Mouse (Mus musculus): Measurements from ENCODE around the gene Rpl29.

Rpl29 gene

GRCm38 (mm10) chr9:106417841-106418625 is 11.2 kb upstream of the Rpl29 start:
- DNase-seq (ENCODE audit: low spot score) = peak; percentile 45

DNA sequence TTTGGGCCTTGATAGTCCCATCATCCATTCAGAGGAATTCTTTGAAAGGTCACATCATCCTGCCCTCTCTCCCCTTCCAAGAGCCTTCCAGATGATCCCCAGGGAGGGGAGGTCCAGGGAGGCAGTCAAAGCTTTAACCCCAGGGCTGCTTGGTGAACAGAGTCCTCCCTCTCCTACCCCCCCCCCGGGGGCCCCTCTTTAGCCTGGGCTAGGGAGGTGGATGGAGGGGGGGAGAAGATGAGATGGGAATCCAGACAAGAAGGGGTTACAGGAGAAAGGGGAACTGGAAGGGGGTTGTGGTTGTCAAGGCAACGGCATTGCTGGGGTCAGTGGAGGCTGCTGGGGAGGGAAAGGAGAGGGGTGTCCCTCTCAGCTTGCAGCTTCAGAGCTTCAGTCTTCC is 8.6 kb upstream of the Rpl29 start:
- no peak for DNase-seq (ENCODE audit: low spot score)

DNA sequence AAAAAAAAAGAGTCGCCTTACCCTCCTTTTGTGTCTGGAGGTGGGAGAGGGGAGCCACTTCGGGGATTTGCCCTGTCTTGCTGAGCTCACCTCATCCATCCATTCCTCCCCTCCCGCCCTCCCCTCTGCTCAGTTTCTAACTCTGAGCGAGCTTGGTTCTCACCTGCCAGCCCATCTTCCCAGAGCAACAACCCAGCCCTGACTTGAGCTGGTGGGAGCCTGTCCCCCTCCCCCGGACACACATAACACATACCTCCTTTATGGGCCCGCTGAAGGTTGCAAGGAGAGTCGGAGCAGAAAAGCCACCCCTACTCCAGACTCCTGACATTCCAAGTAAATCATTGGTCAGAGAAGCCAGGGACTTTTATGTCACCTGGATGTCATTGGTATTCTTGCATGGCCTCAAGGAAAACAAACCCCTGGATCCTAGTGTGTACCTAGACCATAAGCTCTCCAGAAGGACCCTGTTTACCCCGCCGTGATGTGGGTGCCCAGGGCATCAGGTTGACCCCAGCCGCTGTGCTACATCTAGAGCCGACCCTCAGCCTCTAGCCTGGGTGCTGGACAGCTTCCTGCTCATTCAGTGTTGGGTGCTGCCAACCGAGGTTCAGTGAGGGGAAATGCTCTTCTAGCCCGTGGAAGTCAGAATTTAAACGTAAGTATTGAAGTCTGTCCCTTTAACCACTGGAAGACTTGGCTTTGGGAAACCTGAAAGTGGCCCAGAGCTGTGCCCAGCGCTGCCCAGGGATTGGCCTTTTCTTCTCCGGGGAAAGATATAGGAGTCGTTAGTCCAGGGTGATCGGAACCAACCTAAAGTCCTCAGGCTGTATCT is 8.0 kb upstream of the Rpl29 start:
- no peak for DNase-seq (ENCODE audit: low spot score)

GRCm38 (mm10) chr9:106421865-106422160 is 7.4 kb upstream of the Rpl29 start:
- DNase-seq (ENCODE audit: low spot score) = peak; percentile 72

GRCm38 (mm10) chr9:106428719-106429220 is 484 bp upstream of the Rpl29 start:
- no peak for DNase-seq (ENCODE audit: low spot score)

DNA sequence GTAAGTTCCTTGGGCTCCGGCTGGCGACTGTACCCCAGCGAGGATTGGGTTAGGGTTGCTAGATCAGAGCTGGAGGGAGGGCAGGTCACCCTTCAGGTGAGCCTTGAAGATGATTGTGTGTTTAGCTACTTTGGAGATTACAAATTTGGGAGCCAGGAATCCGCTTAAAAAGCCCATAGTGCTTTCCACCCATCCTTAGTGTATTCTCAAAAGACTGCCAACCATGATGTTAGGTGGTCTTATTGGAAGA is 686 bp downstream of the Rpl29 start:
- DNase-seq (ENCODE audit: low spot score) = no peak

GRCm38 (mm10) chr9:106433389-106433788 is 4.1 kb downstream of the Rpl29 start:
- DNase-seq (ENCODE audit: low spot score) = no peak

- no peak for DNase-seq (ENCODE audit: low spot score)
Observed at GRCm38 (mm10) chr9:106436566-106436965, 7.3 kb downstream of the Rpl29 start.

DNA sequence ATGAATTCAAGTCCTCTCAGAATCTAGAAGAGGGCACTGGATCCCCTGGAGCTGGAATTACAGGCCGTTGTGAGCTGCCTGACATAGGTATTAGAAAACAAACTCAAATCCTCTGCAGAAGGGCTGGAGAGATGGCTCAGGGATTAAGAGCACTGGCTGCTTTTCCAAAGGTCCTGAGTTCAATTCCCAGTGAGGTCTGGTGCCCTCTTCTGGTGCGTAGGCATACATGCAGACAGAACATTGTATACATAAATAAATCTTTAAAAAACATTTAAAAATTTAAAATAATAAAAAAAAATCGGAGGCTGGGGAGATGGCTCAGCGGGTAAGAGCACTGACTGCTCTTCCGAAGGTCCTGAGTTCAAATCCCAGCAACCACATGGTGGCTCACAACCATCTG is 13.4 kb downstream of the Rpl29 start:
- no peak for DNase-seq (ENCODE audit: low spot score)

GRCm38 (mm10) chr9:106444836-106445235 is 15.6 kb downstream of the Rpl29 start:
- DNase-seq (ENCODE audit: low spot score) = no peak

- peak; percentile 85 for DNase-seq (ENCODE audit: low spot score)
Observed at GRCm38 (mm10) chr9:106447348-106447747, 18.1 kb downstream of the Rpl29 start, which contains the start of the genes Abhd14b and Abhd14a. TSS of gene Abhd14b (plus strand) at chr9:106447459. TSS of gene Abhd14a (minus strand) at chr9:106447678.

DNA sequence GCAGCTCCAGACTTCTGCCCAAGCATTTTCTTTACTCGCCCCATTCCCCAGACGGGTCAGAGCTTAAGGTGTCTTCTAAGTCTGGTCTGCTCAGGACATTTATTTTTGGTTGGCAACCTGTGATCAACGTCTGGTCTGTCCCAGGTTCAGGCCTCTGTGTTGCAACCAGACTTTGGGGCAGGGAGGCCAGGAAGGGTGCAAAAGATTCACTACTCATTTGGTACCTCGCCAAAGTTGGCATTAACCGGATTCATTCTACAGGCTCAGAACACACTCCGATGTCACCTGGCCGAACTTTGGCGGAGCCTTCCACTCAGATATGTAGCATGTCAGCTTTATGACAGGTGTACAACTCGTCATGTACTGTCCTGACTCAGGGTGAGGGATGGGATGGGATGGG is 18.7 kb downstream of the Rpl29 start:
- DNase-seq (ENCODE audit: low spot score) = no peak

DNA sequence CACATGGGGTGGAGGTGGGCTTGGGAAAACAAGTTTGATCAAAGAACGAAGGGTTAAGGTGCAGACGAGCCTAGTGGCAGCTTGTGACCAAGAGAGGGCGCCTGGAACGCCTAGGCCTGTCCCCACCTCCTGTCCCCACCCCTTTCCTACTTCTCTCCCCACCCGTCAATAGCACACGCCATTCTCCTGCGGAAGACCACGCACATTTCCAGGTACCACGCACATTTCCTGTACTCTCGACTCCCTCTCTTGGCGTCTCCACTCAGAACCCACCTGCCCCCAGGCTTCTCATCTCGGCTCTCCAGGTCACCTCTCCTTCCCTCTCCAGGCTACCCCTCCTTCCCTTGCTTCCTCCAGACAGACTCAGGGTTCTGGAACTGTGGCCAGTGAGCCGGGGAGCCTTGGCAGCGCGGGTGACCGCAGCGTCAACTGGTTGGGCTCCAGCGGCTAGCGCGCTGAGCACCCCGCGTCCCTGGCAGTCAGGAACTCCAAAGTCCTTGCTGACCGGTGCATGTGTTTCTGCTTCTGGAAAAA is 19.3 kb downstream of the Rpl29 start:
- peak; percentile 52 for DNase-seq (ENCODE audit: low spot score)

GRCm38 (mm10) chr9:106449947-106450346 is 20.7 kb downstream of the Rpl29 start:
- DNase-seq (ENCODE audit: low spot score) = no peak

DNA sequence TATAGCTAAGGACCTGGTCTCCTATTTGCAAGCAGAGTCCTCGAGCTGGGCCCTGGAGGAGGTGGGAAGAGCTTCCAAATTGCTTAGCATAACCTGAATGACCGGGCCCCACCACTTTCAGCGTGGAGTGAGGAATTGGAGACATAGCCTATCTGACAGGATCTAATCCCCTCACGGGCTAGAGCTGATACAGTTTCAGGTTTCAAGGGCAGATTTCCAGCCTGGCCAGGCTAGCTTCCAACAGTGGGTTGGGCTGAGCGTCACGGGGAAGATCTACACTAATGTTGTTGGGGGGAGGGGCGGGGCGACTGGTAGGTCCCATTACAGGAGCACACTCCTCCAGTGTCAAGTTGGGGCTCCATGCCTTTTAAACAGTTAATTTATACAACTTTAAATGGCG is 21.4 kb downstream of the Rpl29 start:
- no peak for DNase-seq (ENCODE audit: low spot score)

GRCm38 (mm10) chr9:106451298-106451697 is 22.0 kb downstream of the Rpl29 start:
- no peak for DNase-seq (ENCODE audit: low spot score)

DNA sequence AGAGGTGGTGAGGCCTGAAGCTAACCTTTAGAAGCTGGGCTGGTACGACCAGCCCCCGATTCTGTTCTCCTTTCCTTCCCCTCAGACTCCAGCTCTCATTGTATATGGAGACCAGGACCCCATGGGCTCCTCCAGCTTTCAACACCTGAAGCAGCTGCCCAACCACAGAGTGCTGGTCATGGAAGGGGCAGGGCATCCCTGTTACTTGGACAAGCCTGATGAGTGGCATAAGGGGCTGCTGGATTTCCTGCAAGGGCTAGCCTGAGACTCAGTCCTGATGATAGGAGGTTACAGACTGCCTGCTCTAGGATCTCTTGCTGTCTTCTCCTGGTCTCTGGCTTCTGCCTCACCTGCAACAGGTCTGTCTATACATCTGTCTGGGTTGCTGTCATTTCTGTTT is 22.6 kb downstream of the Rpl29 start:
- DNase-seq (ENCODE audit: low spot score) = no peak

DNA sequence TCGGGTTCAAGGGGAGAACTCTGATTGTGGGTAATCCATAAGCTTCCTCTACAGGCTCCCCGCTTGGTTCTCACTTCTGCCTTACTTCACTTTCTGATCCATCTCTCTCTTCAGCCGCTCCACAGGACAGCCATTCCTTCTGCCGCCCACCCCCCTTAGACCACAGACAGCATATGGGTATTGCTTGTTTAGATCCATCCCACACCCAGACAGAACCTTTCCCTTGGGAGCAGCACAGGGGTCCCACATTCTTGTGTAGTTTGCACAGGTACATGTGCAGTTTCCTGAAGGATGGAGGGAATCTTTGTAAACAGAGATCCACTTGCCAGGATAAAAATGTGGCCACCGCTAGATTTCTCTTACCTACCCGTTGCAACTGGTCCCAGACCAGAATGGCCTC is 23.1 kb downstream of the Rpl29 start:
- no peak for DNase-seq (ENCODE audit: low spot score)

GRCm38 (mm10) chr9:106452821-106453220 is 23.6 kb downstream of the Rpl29 start:
- no peak for DNase-seq (ENCODE audit: low spot score)

DNA sequence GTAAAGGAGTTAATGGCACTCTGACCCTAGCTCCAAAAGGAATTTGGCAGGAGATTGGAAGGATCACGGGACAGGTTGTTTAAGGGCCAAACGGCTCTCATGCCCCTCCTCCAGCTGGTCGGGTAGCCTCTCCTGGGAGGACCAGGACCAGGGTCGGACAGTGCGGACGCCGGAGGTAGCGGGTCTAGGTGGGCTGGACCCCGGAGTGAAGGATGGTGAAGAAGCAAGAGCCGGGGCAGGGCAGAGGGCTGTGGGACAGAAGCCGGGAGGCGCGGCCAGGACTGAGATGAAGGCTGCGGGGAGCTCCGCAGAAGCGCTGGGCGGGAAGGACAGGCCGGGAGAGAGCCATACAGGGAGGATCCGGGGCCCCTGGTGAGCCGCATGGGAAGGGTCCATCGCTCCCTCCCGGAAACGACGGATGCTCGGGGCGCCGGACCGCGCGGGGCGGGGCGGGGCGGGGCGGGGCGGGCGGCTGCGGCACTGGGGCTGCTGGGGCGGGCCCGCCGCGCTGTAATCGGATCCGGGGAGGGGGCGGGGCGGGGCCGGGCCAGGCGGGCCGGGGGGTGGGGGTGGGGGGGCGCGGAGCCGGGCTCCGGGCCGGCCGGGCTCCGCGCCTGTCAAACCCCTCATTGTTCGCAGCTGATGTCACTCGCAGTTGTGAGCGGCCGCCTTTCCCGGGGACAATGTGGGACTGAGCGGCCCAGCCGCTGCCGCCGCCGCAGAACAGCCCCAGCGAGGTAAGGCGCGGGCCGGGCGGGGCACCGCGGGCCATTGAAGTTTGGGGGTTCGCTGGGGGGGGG is 24.2 kb downstream of the Rpl29 start, which contains the start of gene Pcbp4:
Gene Pcbp4, plus strand, starts transcription at position 21 of the 800 bp plus-strand sequence.
- peak; percentile 47 for DNase-seq (ENCODE audit: low spot score)

- DNase-seq (ENCODE audit: low spot score) = no peak
Observed at GRCm38 (mm10) chr9:106454071-106454761, 25.0 kb downstream of the Rpl29 start.

Measured in ovary, postnatal 10 days (tissue).